In genomic region chr2:30250166-30251128, GRCm38 (mm10) we compare ENCODE assay signal across 22 mouse cellular contexts. TPM values are rescaled to one million over a fixed set of nuclear protein-coding genes. Genes with fewer than 3 reads are reported as not detected.
DNase-seq lines count a peak whose midpoint lies in the region; ATAC-seq and TF ChIP-seq lines count a peak whose summit lies in the region.
"Had no signal": no experiment of that assay in that cellular context is flagged by ENCODE, and none has a peak within 500 bp of the region (broad histone marks: within the 10 kb centered on the region; RNA-seq: fewer than 3 reads in every experiment).

No protein-coding gene starts in this region.

- H3K9ac ChIP-seq in liver, embryonic 13.5 days, result no peak overlapping the region
- no peak overlapping the region for H3K9ac ChIP-seq in liver, embryonic 12.5 days
- H3K9ac ChIP-seq: forebrain, embryonic 15.5 days; liver, embryonic 15.5 days; neural tube, embryonic 15.5 days had no signal

- peak overlapping the region; percentile 50; the same call in 1 of the 2 replicates for H3K27ac ChIP-seq in cerebellum, adult 2 months (ENCODE audit: insufficient read depth, low read length)
- no peak overlapping the region for H3K27ac ChIP-seq in heart, embryonic 10.5 days
- H3K27ac ChIP-seq in liver, embryonic 13.5 days, result peak overlapping the region; percentile 9
- H3K27ac ChIP-seq in liver, embryonic 12.5 days, result no peak overlapping the region
- 0 out of 2 replicates have a peak overlapping the region, but pooled peaks have one; percentile 21 for H3K27ac ChIP-seq in small intestine, adult 2 months (ENCODE audit: insufficient read depth, low read depth, low read length)
- H3K27ac ChIP-seq: forebrain, embryonic 15.5 days; hindbrain, postnatal 0 days; neural tube, embryonic 15.5 days had no signal

- no peak for TF ChIP-seq POLR2A in cerebellum, adult 2 months (IDR thresholded peaks at IDR 0.05; ENCODE audit: borderline replicate concordance, insufficient read depth, low read length)
- TF ChIP-seq POLR2A in small intestine, adult 2 months (IDR thresholded peaks at IDR 0.05; ENCODE audit: low read depth, low read length), result no peak

- peak in 1 of 2 experiments; percentile 34 for DNase-seq in cerebellum, adult 2 months
- no peak for DNase-seq in cerebellum, adult 9-10 months
- DNase-seq in heart, adult 8-10 months (ENCODE audit: low spot score), result peak; percentile 21
- no peak for DNase-seq in heart, embryonic 10.5 days (ENCODE audit: low spot score)
- no peak for DNase-seq in liver, embryonic 13.5 days
- no peak for DNase-seq in natural killer cell, adult 2 months (ENCODE audit: low spot score in 2 of 2)
- DNase-seq: embryo, embryonic 11 days; gastrocnemius, postnatal 25 days; lung, postnatal 10 days; right cerebral cortex, postnatal 4 days had no signal

- H3K9me3 ChIP-seq in heart, embryonic 10.5 days, result no peaks in the 10 kb centered on the region
- no peaks in the 10 kb centered on the region for H3K9me3 ChIP-seq in liver, embryonic 13.5 days (replicated peaks)
- no peaks in the 10 kb centered on the region for H3K9me3 ChIP-seq in liver, embryonic 12.5 days (replicated peaks)
- H3K9me3 ChIP-seq: forebrain, embryonic 15.5 days; liver, embryonic 15.5 days; neural tube, embryonic 15.5 days had no signal

- H3K36me3 ChIP-seq in heart, embryonic 10.5 days, result peaks cover 71% of the 10 kb centered on the region
- H3K36me3 ChIP-seq in liver, embryonic 13.5 days, result peaks cover 47% of the 10 kb centered on the region
- peaks cover 79% of the 10 kb centered on the region for H3K36me3 ChIP-seq in liver, embryonic 12.5 days
- peaks cover 15% of the 10 kb centered on the region for H3K36me3 ChIP-seq in small intestine, adult 2 months (ENCODE audit: control insufficient read depth, insufficient read depth, low read length)

- peaks cover 36% of the 10 kb centered on the region for H3K4me1 ChIP-seq in cerebellum, adult 2 months (ENCODE audit: control insufficient read depth, insufficient read depth, low read length)
- peaks cover 23% of the 10 kb centered on the region for H3K4me1 ChIP-seq in heart, embryonic 10.5 days
- peaks cover 53% of the 10 kb centered on the region for H3K4me1 ChIP-seq in liver, embryonic 13.5 days (replicated peaks)
- peaks cover 41% of the 10 kb centered on the region for H3K4me1 ChIP-seq in liver, embryonic 12.5 days
- peaks cover 34% of the 10 kb centered on the region for H3K4me1 ChIP-seq in small intestine, adult 2 months (ENCODE audit: control insufficient read depth, insufficient read depth, insufficient read length, low read length)
- H3K4me1 ChIP-seq: forebrain, embryonic 15.5 days had no signal

- no peak overlapping the region for H3K4me2 ChIP-seq in liver, embryonic 13.5 days
- H3K4me2 ChIP-seq in liver, embryonic 12.5 days, result no peak overlapping the region
- H3K4me2 ChIP-seq: forebrain, embryonic 15.5 days; neural tube, embryonic 15.5 days had no signal

- ATAC-seq in liver, embryonic 13.5 days (ENCODE audit: low read depth), result no peak
- no peak for ATAC-seq in liver, embryonic 12.5 days
- ATAC-seq: forebrain, embryonic 15.5 days; hindbrain, postnatal 0 days had no signal

- H3K4me3 ChIP-seq in cerebellum, adult 2 months (replicated peaks; ENCODE audit: insufficient read depth, low read depth, low read length), result no peak overlapping the region
- H3K4me3 ChIP-seq in heart, embryonic 10.5 days, result no peak overlapping the region
- no peak overlapping the region for H3K4me3 ChIP-seq in liver, embryonic 13.5 days (replicated peaks)
- H3K4me3 ChIP-seq in liver, embryonic 12.5 days, result no peak overlapping the region
- no peak overlapping the region for H3K4me3 ChIP-seq in small intestine, adult 2 months (ENCODE audit: low read depth, low read length)
- H3K4me3 ChIP-seq: forebrain, embryonic 15.5 days; liver, embryonic 15.5 days; neural tube, embryonic 15.5 days had no signal

- 26% methylated on average over 10 of the region's 10 CpGs for whole genome bisulfite sequencing in cerebellum, adult 2 months
- whole genome bisulfite sequencing in heart, embryonic 10.5 days, result 87% methylated on average over 10 of the region's 10 CpGs
- WGBS in liver, embryonic 13.5 days (ENCODE audit: insufficient replicate concordance), result 81% methylated on average over 10 of the region's 10 CpGs
- 82% methylated on average over 10 of the region's 10 CpGs for WGBS in liver, embryonic 12.5 days (ENCODE audit: insufficient replicate concordance)
- WGBS in small intestine, adult 2 months, result 64% methylated on average over 10 of the region's 10 CpGs

- H3K27me3 ChIP-seq in cerebellum, adult 2 months (ENCODE audit: control insufficient read depth, insufficient read depth, low read length), result no peaks in the 10 kb centered on the region
- H3K27me3 ChIP-seq in heart, embryonic 10.5 days (ENCODE audit: insufficient read depth, poor library complexity, severe bottlenecking), result no peaks in the 10 kb centered on the region
- no peaks in the 10 kb centered on the region for H3K27me3 ChIP-seq in liver, embryonic 13.5 days
- no peaks in the 10 kb centered on the region for H3K27me3 ChIP-seq in liver, embryonic 12.5 days (replicated peaks)
- H3K27me3 ChIP-seq in small intestine, adult 2 months (ENCODE audit: control insufficient read depth, insufficient read depth, low read length), result no peaks in the 10 kb centered on the region
- H3K27me3 ChIP-seq: CH12.LX; forebrain, embryonic 15.5 days; liver, embryonic 15.5 days; neural tube, embryonic 15.5 days had no signal

- TF ChIP-seq CTCF in cerebellum, adult 2 months (IDR thresholded peaks at IDR 0.05; ENCODE audit: borderline replicate concordance, insufficient read depth, low read depth, low read length), result no peak
- no peak for TF ChIP-seq CTCF in small intestine, adult 2 months (IDR thresholded peaks at IDR 0.05; ENCODE audit: extremely low read depth, insufficient read length, insufficient replicate concordance, low read depth, low read length)

RNA-seq across cellular contexts. Expression of gene Gm28035, which starts 10.1 kb away (rescaled TPM):
- polyA plus RNA-seq in cerebellum, adult 2 months (2012; rRNA removed), result 8.5 and 8.6 TPM in 2 replicates
- 1 to 10 TPM; 1.8 to 6.1 (median 3.6) TPM for total RNA-seq in heart, adult 8-10 months (2022)
- 0.14 and 0.19 TPM in 2 replicates for polyA plus RNA-seq in heart, embryonic 10.5 days (2016; fragmentation: Nextera tagmentation; extraction: Ambion mirVana)
- 0.05 and 0.07 TPM in 2 replicates for polyA plus RNA-seq in liver, embryonic 13.5 days (2015; fragmentation: Nextera tagmentation; extraction: Ambion mirVana)
- 0.11 and 0.12 TPM in 2 replicates for polyA plus RNA-seq in liver, embryonic 12.5 days (2016; fragmentation: Nextera tagmentation; extraction: Ambion mirVana)
- polyA plus RNA-seq in small intestine, adult 2 months (2012; rRNA removed), result 3.1 and 6.1 TPM in 2 replicates

RNA-seq across cellular contexts. Expression of gene Lrrc8a, which starts 12.9 kb away (rescaled TPM):
- polyA plus RNA-seq in cerebellum, adult 2 months (2012; rRNA removed), result 54.8 and 58.0 TPM in 2 replicates
- 10 to 100 TPM; 50.2 to 66.4 (median 61.0) TPM for total RNA-seq in heart, adult 8-10 months (2022)
- 20.2 and 34.4 TPM in 2 replicates for polyA plus RNA-seq in heart, embryonic 10.5 days (2016; fragmentation: Nextera tagmentation; extraction: Ambion mirVana)
- polyA plus RNA-seq in liver, embryonic 13.5 days (2015; fragmentation: Nextera tagmentation; extraction: Ambion mirVana), result 11.9 and 12.5 TPM in 2 replicates
- 12.8 and 13.9 TPM in 2 replicates for polyA plus RNA-seq in liver, embryonic 12.5 days (2016; fragmentation: Nextera tagmentation; extraction: Ambion mirVana)
- polyA plus RNA-seq in small intestine, adult 2 months (2012; rRNA removed), result 17.9 and 27.4 TPM in 2 replicates

RNA-seq across cellular contexts. Expression of gene Phyhd1, which starts 15.6 kb away (rescaled TPM):
- 25.7 and 30.2 TPM in 2 replicates for polyA plus RNA-seq in cerebellum, adult 2 months (2012; rRNA removed)
- total RNA-seq in heart, adult 8-10 months (2022), result 100 to 1,000 TPM in 3 of 4 experiments, 10 to 100 TPM in 1; 97.7 to 135 (median 112) TPM
- 4.4 and 5.2 TPM in 2 replicates for polyA plus RNA-seq in heart, embryonic 10.5 days (2016; fragmentation: Nextera tagmentation; extraction: Ambion mirVana)
- polyA plus RNA-seq in liver, embryonic 13.5 days (2015; fragmentation: Nextera tagmentation; extraction: Ambion mirVana), result 8.1 and 8.9 TPM in 2 replicates
- polyA plus RNA-seq in liver, embryonic 12.5 days (2016; fragmentation: Nextera tagmentation; extraction: Ambion mirVana), result 6.9 and 7.4 TPM in 2 replicates
- polyA plus RNA-seq in small intestine, adult 2 months (2012; rRNA removed), result 2.4 and 3.8 TPM in 2 replicates

RNA-seq across cellular contexts. Expression of gene Gm28038, which starts 30.4 kb away (rescaled TPM):
- not detected in 2 replicates for polyA plus RNA-seq in cerebellum, adult 2 months (2012; rRNA removed)
- 1 to 10 TPM in 2 of 4 experiments, not detected in 2; 1.3 to 3.7 TPM for total RNA-seq in heart, adult 8-10 months (2022)
- polyA plus RNA-seq in heart, embryonic 10.5 days (2016; fragmentation: Nextera tagmentation; extraction: Ambion mirVana), result not detected in 2 replicates
- polyA plus RNA-seq in liver, embryonic 13.5 days (2015; fragmentation: Nextera tagmentation; extraction: Ambion mirVana), result 0.82 TPM in 1 of 2 replicates, not detected in the other
- polyA plus RNA-seq in liver, embryonic 12.5 days (2016; fragmentation: Nextera tagmentation; extraction: Ambion mirVana), result not detected in 2 replicates
- polyA plus RNA-seq in small intestine, adult 2 months (2012; rRNA removed), result not detected in 2 replicates
- total RNA-seq: adrenal gland, postnatal 4 days; CH12.LX; gastrocnemius, postnatal 25 days; hindbrain, postnatal 0 days; layer of hippocampus, adult 8-10 months; left cerebral cortex, postnatal 14 days had no signal
- polyA plus RNA-seq: forebrain, embryonic 15.5 days; hindbrain, postnatal 0 days; kidney, embryonic 14.5 days; liver, embryonic 15.5 days; neural tube, embryonic 15.5 days; stomach, embryonic 14.5 days had no signal

RNA-seq across cellular contexts. Expression of gene Dolk, which starts 35.7 kb away (rescaled TPM):
- polyA plus RNA-seq in cerebellum, adult 2 months (2012; rRNA removed), result 20.8 and 21.8 TPM in 2 replicates
- total RNA-seq in heart, adult 8-10 months (2022), result 10 to 100 TPM; 20.8 to 25.2 (median 24.1) TPM
- polyA plus RNA-seq in heart, embryonic 10.5 days (2016; fragmentation: Nextera tagmentation; extraction: Ambion mirVana), result 29.3 and 31.7 TPM in 2 replicates
- polyA plus RNA-seq in liver, embryonic 13.5 days (2015; fragmentation: Nextera tagmentation; extraction: Ambion mirVana), result 14.0 and 14.4 TPM in 2 replicates
- polyA plus RNA-seq in liver, embryonic 12.5 days (2016; fragmentation: Nextera tagmentation; extraction: Ambion mirVana), result 15.5 and 17.5 TPM in 2 replicates
- polyA plus RNA-seq in small intestine, adult 2 months (2012; rRNA removed), result 14.1 and 14.8 TPM in 2 replicates

Comparison
In these comparisons a context has a peak if more than half of its experiments do, and no peak if none do; other contexts are left out.
1. H3K27ac ChIP-seq: peak in cerebellum, adult 2 months (single experiment), liver, embryonic 13.5 days (single experiment) and small intestine, adult 2 months (single experiment); none in heart, embryonic 10.5 days (single experiment) and liver, embryonic 12.5 days (single experiment).